Mouse (Mus musculus): ENCODE data around the gene Hapln3.

The Hapln3 gene

GRCm38 (mm10) chr7:79130843-79131444, at the start of gene Hapln3:
Hapln3 (minus strand) TSS chr7:79131018.
- no peak for DNase-seq (ENCODE audit: low spot score in 2 of 2)

- no peak for DNase-seq (ENCODE audit: low spot score in 2 of 2)
Observed at GRCm38 (mm10) chr7:79173800-79174199, 43.0 kb upstream of the Hapln3 start.

GRCm38 (mm10) chr7:79171782-79172181, 41.0 kb upstream of the Hapln3 start:
- DNase-seq (ENCODE audit: low spot score in 2 of 2) = no peak

DNA sequence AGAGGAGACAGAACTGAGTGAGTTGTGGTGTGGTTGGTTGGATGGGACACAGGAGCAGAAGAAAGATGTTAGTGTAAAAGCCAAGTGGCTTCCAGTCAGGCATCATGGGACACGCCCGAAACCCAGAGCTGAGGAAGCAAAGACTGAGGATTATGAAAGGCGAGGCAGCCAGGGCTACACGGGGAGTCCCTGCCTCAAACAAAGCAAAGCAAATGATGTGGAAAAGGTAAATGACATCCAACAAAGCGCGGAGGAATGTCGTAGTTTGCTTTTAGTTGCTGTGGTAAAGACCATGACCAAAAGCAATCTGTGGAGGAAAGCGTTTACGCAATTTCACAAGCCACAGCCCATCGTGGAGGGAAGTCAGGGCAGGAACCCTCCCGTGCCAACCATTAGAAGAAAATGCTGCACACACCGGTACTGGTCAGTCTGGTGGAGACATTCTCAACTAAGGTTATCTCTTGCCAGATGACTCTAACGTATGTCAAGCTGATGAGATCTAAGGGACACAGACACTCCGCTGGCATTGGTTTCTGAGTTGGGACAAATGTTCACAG, 36.3 kb upstream of the Hapln3 start:
- DNase-seq (ENCODE audit: low spot score in 2 of 2) = no peak

- no peak for DNase-seq (ENCODE audit: low spot score in 2 of 2)
Observed at GRCm38 (mm10) chr7:79159406-79159805, 28.6 kb upstream of the Hapln3 start.

- no peak for DNase-seq (ENCODE audit: low spot score in 2 of 2)
Observed at GRCm38 (mm10) chr7:79149522-79149921, 18.7 kb upstream of the Hapln3 start.

GRCm38 (mm10) chr7:79148711-79149266, 18.0 kb upstream of the Hapln3 start, which contains the start of gene Mfge8:
Mfge8 (minus strand) TSS chr7:79149060.
- peak; percentile 71 to 81 for DNase-seq (ENCODE audit: low spot score in 2 of 2)

DNA sequence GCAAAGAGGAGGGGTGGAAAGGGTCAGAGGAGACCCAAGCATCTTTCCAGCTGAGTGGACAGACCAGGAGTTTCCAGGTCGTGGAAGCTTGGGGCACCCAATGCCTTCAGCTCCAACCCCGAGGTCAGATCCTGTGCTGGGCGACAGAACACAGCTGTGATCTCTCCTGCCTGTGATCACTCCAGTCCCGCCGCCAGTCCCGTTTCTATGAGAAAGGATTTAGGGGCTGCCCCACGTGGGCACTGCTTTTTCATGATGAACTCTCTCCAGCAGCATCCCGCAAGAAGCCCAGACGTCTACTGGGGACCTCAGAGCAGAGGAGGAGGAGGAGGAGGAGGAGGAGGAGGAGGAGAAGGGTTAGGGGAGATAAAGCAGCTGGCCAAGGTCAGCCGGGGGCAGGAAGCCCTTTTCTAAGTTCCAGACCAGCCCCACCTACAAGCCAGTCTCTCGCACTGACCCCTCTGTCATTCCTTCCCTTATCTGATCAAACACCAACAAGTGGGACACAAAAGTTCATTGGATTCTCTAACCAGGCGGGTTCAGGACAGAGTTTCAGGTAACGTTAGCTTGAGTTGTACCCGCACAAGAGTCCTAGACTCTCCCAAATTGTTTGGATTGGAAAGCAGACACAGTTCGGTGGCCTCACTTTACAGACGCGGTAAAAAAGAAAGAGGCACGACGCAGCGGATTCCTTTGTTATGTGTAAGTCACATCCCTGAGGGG, 17.3 kb upstream of the Hapln3 start:
- DNase-seq (ENCODE audit: low spot score in 2 of 2) = no peak

- no peak for DNase-seq (ENCODE audit: low spot score in 2 of 2)
Observed at GRCm38 (mm10) chr7:79147011-79147837, 16.4 kb upstream of the Hapln3 start.

GRCm38 (mm10) chr7:79140897-79141296, 10.1 kb upstream of the Hapln3 start:
- peak; percentile 57 to 88 for DNase-seq (ENCODE audit: low spot score in 2 of 2)

GRCm38 (mm10) chr7:79139891-79140591, 9.2 kb upstream of the Hapln3 start:
- DNase-seq (ENCODE audit: low spot score in 2 of 2) = no peak

DNA sequence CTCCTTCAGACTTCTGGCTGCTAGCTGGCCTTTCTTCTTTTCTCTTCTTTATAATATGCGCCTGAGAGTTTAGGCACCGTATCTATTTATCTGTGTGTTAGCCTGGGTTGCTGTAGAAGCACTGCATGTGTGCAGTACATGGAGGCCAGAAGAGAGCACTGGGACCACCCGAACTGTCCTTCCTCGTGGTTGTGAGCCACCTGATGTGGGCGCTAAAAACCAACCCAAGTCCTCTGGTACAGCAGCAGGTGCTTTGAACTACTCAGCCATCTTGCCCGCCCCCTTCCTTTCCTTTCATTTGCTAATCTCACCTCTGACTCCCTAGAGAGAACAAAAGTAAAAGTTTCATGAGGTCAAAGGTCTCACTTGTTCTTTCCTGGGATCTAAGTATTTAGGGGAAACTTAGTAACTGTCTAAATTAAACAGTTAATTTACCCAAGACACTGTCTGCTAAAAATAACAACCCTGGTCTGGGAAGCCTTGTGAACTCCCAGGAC, 8.6 kb upstream of the Hapln3 start:
- DNase-seq (ENCODE audit: low spot score in 2 of 2) = no peak

GRCm38 (mm10) chr7:79133391-79133790, 2.6 kb upstream of the Hapln3 start:
- DNase-seq (ENCODE audit: low spot score in 2 of 2) = no peak

DNA sequence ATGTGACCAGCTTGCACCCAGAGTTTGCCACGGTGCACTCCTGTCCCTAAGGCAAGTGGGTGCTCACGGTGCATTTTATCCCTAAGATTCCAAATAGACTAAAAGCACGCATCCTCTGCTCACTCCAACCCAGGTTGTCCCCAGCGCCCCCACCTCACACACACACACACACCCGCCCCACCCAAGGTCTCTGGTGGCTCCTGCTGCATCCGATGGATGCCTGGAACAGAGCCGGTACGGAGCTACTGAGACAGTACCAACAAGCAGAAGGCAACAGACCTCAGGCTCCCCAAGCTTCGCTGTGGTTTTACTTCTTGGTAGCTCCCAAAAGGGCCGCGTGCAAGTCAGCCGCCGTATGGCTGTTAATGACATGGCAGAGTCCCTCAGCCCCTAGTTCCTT, 433 bp downstream of the Hapln3 start:
- DNase-seq (ENCODE audit: low spot score in 2 of 2) = no peak

GRCm38 (mm10) chr7:79129883-79130282, 935 bp downstream of the Hapln3 start:
- DNase-seq (ENCODE audit: low spot score in 2 of 2) = no peak

GRCm38 (mm10) chr7:79123465-79123864, 7.4 kb downstream of the Hapln3 start:
- no peak for DNase-seq (ENCODE audit: low spot score in 2 of 2)

- no peak for DNase-seq (ENCODE audit: low spot score in 2 of 2)
Observed at GRCm38 (mm10) chr7:79113848-79114247, 17.0 kb downstream of the Hapln3 start.

DNA sequence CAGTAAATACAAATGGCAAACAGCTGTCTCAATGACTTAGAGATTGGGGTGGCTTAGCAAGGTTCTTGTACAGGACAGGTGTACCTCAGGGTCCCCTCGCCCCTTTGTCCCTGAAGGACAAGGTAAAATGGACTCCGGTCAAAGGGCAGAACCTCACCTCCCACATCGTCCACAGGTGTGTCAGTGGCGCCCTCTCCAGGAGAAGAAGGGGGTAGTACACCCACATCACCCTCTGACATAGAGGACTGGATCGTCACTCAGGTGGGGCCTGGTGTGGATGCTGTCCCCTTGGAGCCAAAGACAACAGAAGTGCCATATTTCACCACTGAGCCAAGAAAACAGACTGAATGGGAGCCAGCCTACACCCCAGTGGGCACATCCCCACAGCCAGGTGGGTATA, 34.3 kb downstream of the Hapln3 start:
- DNase-seq (ENCODE audit: low spot score in 2 of 2) = no peak

DNA sequence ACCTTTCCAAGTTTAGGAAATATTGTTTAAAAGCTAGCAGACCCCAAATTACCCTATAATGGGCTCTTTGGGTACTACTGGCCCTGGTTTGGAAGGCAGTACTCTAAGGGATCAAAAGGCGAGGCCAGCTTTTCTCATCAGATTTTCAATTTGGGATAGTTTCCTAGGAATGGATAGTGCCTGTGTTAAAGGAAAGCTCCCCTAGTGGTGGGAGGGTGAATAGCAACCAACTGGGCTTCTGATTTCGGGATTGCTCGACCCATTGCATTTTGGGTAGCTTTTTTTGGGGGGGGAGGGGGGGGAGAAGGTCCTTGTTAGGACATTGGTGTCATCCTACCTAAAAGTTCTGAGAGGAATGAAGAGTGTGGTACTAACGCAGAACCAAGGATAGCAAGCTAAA, 41.7 kb downstream of the Hapln3 start:
- no peak for DNase-seq (ENCODE audit: low spot score in 2 of 2)

GRCm38 (mm10) chr7:79080572-79081399, 50.0 kb downstream of the Hapln3 start:
- peak; percentile 47 to 84 for DNase-seq (ENCODE audit: low spot score in 2 of 2)

All from spleen, postnatal 4 days (tissue).